Mouse (Mus musculus) forelimb bud, embryonic 11.5 days (tissue): ENCODE data around the gene 1110017D15Rik.
"Not testable (repeated sequence)": the region's sequence is repeated elsewhere in the genome, so short reads cannot be mapped to it uniquely, and the experiment has no call there.

ENCODE experiments used
- DNase-seq: peaks from one replicate; pipeline ENCODE4 v3.0.0-alpha.2; 2012; ENCODE audit warnings: low read depth, low spot score

Gene 1110017D15Rik

DNA sequence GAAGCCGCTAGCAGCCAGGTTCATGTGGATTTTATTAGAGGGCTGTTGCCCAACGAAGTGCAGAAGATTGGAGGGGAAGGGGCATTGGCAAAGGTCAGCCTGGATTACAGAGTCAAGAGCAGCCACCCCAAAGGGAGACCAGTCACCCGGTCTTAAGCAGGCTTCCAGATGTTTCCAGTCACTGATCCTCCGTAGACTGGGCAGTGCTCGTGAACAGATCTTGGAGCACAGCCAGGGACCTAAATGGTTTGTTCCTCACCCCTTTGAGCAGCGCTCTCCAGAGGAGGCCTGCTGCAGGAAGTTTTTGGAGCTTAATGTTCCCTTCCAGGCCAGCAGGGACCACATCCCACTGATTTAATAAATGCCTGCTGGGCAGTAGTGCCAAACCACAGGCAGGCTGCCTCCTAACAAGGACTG lies 35.5 kb downstream of the 1110017D15Rik start:
- peak; percentile 81 for DNase-seq

DNA sequence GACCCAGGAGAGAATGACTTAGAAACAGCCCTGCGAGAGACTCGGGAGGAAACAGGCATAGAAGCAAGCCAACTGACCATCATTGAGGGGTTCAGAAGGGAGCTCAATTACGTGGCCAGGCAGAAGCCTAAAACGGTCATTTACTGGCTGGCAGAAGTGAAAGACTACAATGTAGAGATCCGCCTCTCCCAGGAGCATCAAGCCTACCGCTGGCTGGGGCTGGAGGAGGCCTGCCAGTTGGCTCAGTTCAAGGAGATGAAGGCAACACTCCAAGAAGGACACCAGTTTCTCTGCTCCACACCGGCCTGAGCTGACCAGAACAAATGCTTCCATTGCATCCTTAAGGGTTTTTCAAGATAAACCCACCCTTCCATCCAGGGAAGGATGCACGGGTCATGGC lies 36.9 kb downstream of the 1110017D15Rik start:
- DNase-seq = no peak

DNA sequence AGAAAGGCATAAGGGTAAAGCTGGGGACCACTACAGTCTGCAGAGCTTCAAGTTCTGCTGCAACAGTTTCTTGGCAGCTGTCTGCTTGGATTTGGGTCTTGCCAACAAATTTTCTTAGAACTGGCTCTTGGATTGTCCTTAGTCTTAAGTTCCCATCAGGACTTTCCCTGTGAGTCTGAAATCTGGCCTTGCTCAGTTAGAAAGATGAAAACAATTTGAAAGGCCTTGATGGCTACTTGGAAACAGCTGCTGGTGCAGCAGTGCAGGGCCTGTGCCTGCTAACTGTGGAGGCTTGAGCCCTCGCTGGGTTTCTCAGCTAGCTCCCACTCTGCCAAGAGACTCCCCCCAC lies 37.7 kb downstream of the 1110017D15Rik start:
- no peak for DNase-seq

DNA sequence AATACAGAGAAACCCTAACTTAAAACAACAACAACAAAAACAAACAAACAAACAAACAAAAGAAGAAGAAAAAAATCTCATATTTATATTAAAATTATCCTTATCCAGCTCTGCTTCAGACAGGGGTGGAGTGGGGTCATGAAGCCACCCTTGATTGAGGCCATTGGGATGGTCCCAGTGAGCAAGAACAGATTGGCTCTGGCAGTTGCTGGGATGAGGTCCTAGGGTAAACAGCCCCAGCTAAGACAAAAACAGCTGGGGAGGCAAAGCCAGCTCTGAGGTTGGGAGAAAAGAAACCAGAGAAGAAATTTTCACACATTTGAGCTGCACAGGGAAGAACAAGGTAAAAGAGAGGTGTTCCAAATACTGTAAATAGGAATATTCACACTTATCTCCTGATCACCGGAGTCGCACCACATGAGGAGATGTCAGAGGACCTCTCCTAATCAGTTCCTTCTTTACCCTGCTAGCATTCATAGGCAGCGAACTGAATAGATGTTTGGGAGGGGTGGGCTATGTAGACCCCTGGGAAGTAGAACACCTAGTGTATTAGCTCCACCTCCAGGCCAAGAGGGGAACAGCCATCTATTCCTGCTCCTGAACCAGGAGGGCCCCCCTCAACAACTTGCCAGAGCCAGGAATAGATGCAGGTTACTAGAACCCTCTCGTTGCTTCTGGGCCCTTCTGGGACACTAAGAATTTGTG lies 38.2 kb downstream of the 1110017D15Rik start:
- DNase-seq = no peak

DNA sequence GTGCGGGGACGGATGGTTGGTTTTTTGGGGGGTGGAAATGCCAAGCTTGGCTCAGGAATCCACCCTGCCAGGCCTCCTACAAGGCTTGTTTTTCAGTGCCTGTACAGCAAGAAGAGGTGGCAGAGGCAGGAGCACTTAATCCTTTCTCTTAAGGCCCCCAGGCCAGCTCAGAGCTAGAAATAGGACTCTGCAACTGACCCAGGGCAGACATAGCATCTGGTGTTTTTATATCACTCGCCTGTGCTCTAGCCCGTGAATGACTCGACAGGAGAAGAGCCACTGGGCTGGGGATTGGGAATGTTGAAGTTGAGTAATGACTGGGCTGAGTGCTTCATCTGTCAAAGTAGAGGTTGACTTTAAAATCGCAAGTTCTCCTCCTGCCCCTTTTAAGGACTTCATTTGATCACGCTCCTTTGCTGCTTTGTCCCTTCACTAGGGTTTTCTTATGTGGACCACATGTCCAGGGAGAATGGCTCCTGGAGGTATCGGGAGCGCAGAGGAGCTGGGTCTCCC lies 39.4 kb downstream of the 1110017D15Rik start:
- DNase-seq = no peak

DNA sequence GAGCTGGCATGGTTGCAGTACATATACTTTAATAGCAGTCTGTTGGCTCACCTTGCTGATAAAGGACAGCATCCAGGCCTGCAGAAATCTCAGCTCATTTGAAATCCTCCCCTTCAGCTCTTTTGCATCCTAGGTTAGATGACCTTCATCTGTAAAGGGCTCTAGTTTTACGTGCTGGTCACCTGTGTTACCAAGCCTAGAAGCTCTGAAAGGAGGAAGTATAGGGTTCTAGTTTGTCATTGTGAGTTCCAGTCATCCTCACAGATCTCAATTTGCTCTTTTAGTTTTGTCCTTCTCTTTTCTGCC lies 45.8 kb downstream of the 1110017D15Rik start:
- DNase-seq = no peak

DNA sequence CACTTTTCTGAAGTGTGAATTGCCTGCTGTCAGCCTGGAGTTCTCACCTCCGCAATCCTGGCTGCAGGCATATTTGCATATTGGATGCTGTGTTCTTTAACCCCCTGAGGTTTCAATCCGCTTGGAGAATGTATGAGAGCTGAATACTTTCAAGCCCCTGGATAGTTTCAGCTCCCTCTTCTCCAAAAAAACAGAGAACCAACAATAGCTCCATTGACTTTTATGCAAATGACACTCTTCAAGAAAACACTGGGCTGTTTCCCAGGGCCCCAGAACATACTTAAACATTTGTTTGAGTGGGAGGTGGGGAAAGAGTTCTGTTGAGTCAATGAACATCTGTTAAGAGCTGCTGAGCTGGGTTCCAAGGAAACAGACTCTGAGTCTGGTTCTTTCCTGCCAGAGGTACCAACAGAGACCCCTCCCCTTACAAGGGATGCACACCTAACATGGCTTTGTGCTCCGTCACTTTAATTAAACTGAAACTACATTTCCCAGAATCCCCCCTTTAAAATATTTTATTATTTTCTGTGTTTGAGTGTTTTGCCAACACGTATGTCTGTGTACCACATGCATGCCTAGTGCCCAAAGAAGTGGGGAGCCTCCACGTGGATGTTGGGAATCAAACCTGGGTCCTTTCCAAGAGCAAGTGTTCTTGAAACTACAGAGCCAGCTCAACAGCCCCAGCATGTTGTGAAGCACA lies 46.3 kb downstream of the 1110017D15Rik start:
- DNase-seq = no peak

DNA sequence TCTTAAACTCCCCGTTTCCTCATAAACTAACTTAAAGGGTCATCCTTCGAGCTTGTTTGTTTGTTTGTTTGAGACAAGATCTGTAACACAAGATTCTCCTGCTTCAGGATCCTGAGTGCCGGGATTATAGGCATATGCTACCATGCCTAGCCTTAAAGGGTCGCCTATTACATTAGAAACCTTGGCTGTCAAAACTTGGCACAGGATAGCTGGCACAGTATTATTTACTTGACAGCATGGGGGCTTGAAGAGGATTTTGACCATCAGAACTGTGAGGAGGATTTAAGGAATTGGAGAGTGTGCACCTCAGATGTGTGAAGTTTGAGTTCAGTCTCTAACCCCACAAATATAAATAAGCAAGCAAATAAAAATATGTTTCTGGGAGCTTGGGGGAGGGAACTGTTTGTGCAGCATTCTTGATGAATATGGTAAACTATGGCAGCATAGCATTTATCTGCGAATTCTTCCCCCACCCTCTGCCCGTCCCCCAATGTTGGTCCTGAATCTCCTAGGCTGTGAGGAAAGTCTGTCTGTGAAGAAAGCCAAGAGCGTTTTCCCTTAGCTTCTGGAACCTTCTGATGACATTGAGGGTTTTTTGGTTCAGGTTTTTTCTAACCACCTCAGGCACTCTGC lies 47.0 kb downstream of the 1110017D15Rik start:
- DNase-seq = no peak

DNA sequence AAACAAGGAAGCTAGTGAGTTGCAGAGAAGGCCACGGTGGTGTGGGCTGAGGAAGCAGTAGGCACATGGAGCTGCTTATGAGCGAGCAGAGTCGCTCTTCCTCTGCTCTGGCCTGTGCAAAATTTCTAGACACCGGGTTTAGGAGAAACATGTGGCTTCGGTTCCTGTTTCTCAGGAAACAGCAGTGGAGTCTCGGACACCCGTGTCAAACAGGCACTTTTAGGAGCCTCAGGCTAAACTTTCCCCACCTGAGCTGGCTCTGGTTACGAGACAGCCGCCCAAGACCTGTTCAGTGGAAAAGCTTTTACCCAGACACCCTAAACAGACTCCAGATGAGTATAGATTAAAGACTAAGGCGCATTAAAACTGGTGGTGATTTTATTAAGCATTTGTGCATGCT lies 47.9 kb downstream of the 1110017D15Rik start:
- peak; percentile 50 for DNase-seq

DNA sequence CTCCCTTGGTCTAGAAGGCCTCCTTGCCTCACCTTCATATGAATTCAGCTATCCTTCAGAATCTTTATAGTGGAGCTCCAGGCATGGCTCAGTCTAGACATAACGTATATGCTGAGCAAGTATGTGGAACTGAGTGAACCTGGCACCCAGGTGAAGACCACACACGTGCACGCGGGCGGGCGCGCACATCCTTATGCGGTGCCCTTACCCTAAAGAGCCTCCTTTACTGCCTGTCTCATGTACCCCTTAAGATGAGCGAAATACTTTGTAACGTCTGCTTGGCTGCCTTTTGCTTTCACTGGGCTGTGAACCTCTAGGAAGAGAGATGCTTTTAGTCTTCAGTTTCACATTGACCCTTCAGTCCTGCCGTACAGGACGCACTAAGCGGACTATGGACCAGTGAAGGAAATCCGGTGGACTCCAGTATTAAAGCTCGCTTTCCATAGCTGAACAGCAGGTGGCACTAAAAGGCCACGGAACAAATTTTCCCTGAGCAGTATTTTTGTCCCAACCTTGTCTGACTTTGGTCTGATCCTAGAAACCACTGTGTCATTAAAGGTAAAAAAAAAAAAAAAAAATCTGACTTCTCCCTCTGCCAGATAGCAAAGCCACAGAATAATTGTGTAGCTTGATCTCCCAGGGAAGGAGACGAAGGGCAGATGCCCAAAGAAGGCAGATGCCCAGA lies 48.6 kb downstream of the 1110017D15Rik start:
- DNase-seq = peak; percentile 68

DNA sequence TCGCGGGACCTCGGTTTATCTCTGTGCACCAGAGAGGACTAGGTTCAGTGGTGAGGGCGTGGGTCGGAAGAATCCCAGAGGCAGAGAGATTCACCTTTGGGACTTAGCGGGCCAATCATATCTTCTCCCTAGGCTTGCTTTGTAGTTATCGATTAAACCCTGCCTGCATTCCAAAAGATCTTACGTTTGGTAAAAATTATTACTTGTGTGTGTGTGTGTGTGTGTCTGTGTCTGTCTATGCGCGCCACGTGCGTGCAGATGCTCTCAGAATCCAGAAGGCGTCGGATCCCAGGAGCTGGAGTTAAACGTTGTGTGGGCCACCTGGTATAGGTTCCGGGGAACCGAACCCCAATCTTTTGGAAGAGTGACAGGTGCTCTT lies 51.9 kb downstream of the 1110017D15Rik start:
- DNase-seq = no peak

DNA sequence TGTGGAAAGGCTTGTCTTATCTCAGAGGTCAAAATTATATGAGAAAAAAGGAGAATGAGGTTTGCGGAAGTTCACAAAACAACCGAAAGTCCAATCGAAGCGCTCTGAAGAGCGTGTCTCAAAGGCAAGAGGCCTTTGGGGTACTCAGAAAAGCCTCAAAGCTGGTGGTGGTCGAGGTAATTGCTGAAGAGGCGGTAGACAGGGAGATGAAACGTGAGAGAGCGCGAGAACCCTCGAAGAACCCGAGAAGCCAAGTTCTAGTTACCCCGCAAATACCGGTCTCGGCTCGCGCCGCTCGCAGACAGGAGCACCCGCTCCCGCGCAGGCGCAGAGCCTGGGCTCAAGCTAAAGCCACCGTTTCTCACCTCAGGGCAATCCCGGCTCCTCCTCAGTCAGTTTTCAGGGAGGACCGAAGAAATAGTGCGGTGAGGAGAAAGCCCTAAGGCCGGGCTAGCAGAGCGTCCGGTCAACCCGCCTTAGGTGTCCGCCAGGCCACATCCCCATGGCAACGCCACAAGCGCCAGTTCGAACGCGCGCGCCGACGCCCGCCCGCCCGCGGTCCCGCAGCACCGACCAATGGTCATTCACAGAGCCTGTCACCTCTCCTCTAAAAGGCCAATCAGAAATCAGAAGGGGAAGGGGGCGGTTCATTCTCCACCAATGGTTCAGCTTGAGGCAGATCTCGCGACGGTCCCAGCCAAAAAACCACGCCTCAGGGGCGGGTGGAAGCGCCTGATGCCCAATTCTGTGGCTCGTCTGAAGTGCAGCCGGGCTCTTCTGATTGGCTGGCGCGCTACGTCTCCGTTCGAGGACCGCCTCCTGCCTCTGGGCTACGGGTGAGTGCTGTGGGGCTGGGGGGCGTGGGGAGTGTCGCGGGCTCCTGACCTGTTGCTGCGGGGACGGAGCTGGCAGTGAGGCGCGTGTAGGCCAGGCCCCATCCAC lies 52.5 kb downstream of the 1110017D15Rik start, which contains the start of the genes Kif24 and Nudt2:
Gene Kif24 (minus strand): TSS at position 543 of the 942 bp plus-strand sequence.
Gene Nudt2 (plus strand): TSS at position 807 of the 942 bp plus-strand sequence.
- peak; percentile 99 for DNase-seq

DNA sequence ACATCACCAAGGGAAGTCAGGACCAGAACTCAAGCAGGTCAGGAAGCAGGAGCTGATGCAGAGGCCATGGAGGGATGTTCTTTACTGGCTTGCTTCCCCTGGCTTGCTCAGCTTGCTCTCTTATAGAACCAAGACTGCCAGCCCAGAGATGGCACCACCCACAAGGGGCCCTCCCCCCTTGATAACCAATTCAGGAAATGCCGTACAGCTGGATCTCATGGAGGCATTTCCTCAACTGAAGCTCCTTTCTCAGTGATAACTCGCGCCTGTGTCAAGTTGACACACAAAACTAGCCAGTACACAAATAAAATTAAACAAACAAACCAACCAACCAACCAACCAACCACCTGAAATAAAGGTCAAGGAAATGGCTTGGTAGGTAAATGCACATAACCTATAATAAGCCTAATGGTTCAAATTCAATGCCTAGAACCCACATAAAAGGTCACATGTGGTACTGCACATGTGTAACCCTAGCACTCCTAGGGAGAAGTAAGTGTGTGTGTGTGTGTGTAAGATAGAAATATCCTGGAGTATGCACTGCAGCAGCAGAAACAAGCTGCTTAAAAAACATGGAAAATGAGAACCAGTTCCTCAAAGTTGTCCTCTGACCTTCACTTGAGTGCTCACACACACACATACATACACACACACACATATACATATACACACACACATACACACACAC lies 53.9 kb downstream of the 1110017D15Rik start:
- DNase-seq = not testable (repeated sequence)

DNA sequence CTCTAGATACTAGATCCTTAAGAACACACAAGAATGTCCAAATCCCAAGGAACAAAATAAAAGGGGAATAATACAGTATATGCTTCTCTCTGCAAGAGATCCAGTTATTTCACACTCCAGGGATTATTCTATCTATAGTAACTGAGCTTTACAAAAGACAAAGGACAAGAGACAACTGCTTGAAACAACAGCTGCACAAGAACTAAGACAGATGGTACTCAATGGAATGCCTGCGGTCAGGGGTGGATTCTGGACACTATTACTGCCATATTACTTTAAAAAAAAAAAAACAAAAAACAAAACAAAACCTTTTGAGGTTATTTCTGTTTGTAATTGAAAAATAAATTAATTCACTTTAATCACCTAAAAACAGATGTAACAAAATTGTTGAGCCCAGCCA lies 56.4 kb downstream of the 1110017D15Rik start:
- no peak for DNase-seq
